Mouse (Mus musculus) neural tube, embryonic 11.5 days (tissue): ENCODE measurements around the gene Vrk3. TPM values are rescaled to one million over a fixed set of nuclear protein-coding genes. Genes with fewer than 3 reads are reported as not detected.
A peak's percentile ranks its signal among the peaks of the same experiment; 100 is the strongest.

Experiments used
- ATAC-seq: fragments of 200-750 bp; cut with Nextera tagmentation; 2 replicates; pipeline ENCODE4 v1.8.0; 2017; ENCODE audit warnings: moderate number of reproducible peaks, mild to moderate bottlenecking, moderate TSS enrichment, moderate library complexity; ENCODE audit not compliant: insufficient read depth, low FRiP score, low TSS enrichment
- DNase-seq: peaks from one replicate; pipeline ENCODE4 v3.0.0-alpha.2; 2015; ENCODE audit warnings: low spot score
- H3K27ac ChIP-seq: fragments of 300-500 bp; sonication (generic); 2 replicates; pipeline ENCODE4 v1.5.1; 2014; ENCODE audit warnings: low read depth, mild to moderate bottlenecking, low read length
- H3K27me3 ChIP-seq: fragments of 300-500 bp; sonication (generic); 2 replicates; pipeline ENCODE4 v1.6.1; 2014; ENCODE audit warnings: mild to moderate bottlenecking, low read length, mixed read lengths; ENCODE audit not compliant: control insufficient read depth, insufficient read depth
- H3K36me3 ChIP-seq: fragments of 300-500 bp; sonication (generic); 2 replicates; pipeline ENCODE4 v1.6.1; 2014; ENCODE audit warnings: mild to moderate bottlenecking, low read length, moderate library complexity, mixed read lengths; ENCODE audit not compliant: control insufficient read depth, insufficient read depth
- H3K4me1 ChIP-seq: fragments of 300-500 bp; sonication (generic); 2 replicates; pipeline ENCODE4 v1.6.1; 2014; ENCODE audit warnings: low read length, mixed read lengths; ENCODE audit not compliant: control insufficient read depth, insufficient read depth
- H3K4me2 ChIP-seq: fragments of 300-500 bp; sonication (generic); 2 replicates; pipeline ENCODE4 v1.6.1; 2014; ENCODE audit warnings: low read depth, mild to moderate bottlenecking, moderate library complexity
- H3K4me3 ChIP-seq: fragments of 300-500 bp; sonication (generic); 2 replicates; pipeline ENCODE4 v1.5.1; 2014; ENCODE audit warnings: low read depth, low read length
- H3K9ac ChIP-seq: fragments of 300-500 bp; sonication (generic); 2 replicates; pipeline ENCODE4 v1.6.1; 2014; ENCODE audit warnings: mild to moderate bottlenecking, low read length
- H3K9me3 ChIP-seq: fragments of 300-500 bp; sonication (generic); 2 replicates; pipeline ENCODE4 v1.6.1; 2016; ENCODE audit warnings: low read length; ENCODE audit not compliant: control insufficient read depth
- WGBS: fragments of 180-500 bp; shearing (Covaris S2); extraction: QIAGEN DNeasy Blood & Tissue Kit; methylation state at CpG from one replicate; pipeline ENCODE4 v1.1.7; 2014; 5-methylcytosine and 5-hydroxymethylcytosine counted together
- polyA plus RNA-seq: library from polyadenylated mRNA; unstranded; fragments of >200 nt; fragmentation: Nextera tagmentation; extraction: Ambion mirVana; gene quantifications from 2 replicates; pipeline ENCODE4 v1.2.1, GENCODE M21; 2014

Gene Vrk3
- polyA plus RNA-seq, 1 experiment from 2014 or later: 41.2 TPM

- ATAC-seq: no peak
- Histone ChIP-seq H3K9me3 (no peaks in the 10 kb centered on the region), H3K27me3 (no peaks in the 10 kb centered on the region), H3K9ac (no peak overlapping the region), H3K36me3 (0 out of 2 replicates have a peak, but pooled peaks cover 3% of the 10 kb centered on the region), H3K4me1 (peaks cover 20% of the 10 kb centered on the region), H3K4me2 (no peak overlapping the region), H3K27ac (no peak overlapping the region), H3K4me3 (no peak overlapping the region)
- WGBS: 88% methylated on average over 3 of the region's 3 CpGs
- no peak for DNase-seq
Measured at GRCm38 (mm10) chr7:44813985-44814384, 65.8 kb downstream of the Vrk3 start.

- Histone ChIP-seq H3K36me3 (0 out of 2 replicates have a peak, but pooled peaks cover 3% of the 10 kb centered on the region), H3K4me2 (no peak overlapping the region), H3K4me1 (peaks cover 22% of the 10 kb centered on the region), H3K4me3 (no peak overlapping the region), H3K27me3 (no peaks in the 10 kb centered on the region), H3K9ac (no peak overlapping the region), H3K9me3 (no peaks in the 10 kb centered on the region), H3K27ac (no peak overlapping the region)
- DNase-seq (no peak), ATAC-seq (no peak)
- whole genome bisulfite sequencing: 87% methylated on average over 4 of the region's 4 CpGs
Measured at GRCm38 (mm10) chr7:44814423-44814822, 66.2 kb downstream of the Vrk3 start.

- ATAC-seq (peak; percentile 6; the same call in 1 of the 2 replicates), DNase-seq (no peak)
- Histone ChIP-seq H3K27ac (peak overlapping the region; percentile 95; the same call in 1 of the 2 replicates), H3K4me2 (peak overlapping the region; percentile 61), H3K4me1 (peaks cover 22% of the 10 kb centered on the region), H3K9me3 (no peaks in the 10 kb centered on the region), H3K4me3 (peak overlapping the region; percentile 85), H3K9ac (peak overlapping the region; percentile 52), H3K36me3 (0 out of 2 replicates have a peak, but pooled peaks cover 3% of the 10 kb centered on the region), H3K27me3 (no peaks in the 10 kb centered on the region)
- WGBS: 27% methylated on average over 14 of the region's 14 CpGs
Measured at GRCm38 (mm10) chr7:44814952-44815553, 66.8 kb downstream of the Vrk3 start.

- Histone ChIP-seq H3K27ac (peak within 1 kb of the TSS; percentile 95), H3K4me2 (peak within 1 kb of the TSS; percentile 89), H3K4me3 (peak within 1 kb of the TSS; percentile 85), H3K27me3 (no peaks in the 10 kb centered on the region), H3K9ac (peak within 1 kb of the TSS; percentile 96), H3K4me1 (peaks cover 22% of the 10 kb centered on the region), H3K36me3 (0 out of 2 replicates have a peak, but pooled peaks cover 3% of the 10 kb centered on the region), H3K9me3 (no peaks in the 10 kb centered on the region)
- under 1% methylated on average over 45 of the region's 62 CpGs for WGBS
- DNase-seq: peak; percentile 100
- ATAC-seq: peak; percentile 93
Measured at GRCm38 (mm10) chr7:44815721-44816469, 67.7 kb downstream of the Vrk3 start, which contains the start of the genes Nup62 and Il4i1. TSS of gene Nup62 (plus strand) at chr7:44816088. TSS of gene Il4i1 (plus strand) at chr7:44816387.

GRCm38 (mm10) chr7:44816470-44817021 lies 68.3 kb downstream of the Vrk3 start, which contains the start of gene Atf5:
TSS of gene Atf5 (minus strand) at chr7:44816658.
- H3K4me1 ChIP-seq: peaks cover 22% of the 10 kb centered on the region
- ATAC-seq: peak; percentile 42
- H3K4me3 ChIP-seq: peak within 1 kb of the TSS; percentile 85
- H3K27ac ChIP-seq: peak within 1 kb of the TSS; percentile 95
- under 1% methylated on average over 48 of the region's 57 CpGs for WGBS
- H3K9ac ChIP-seq: peak within 1 kb of the TSS; percentile 96
- H3K9me3 ChIP-seq: no peaks in the 10 kb centered on the region
- 0 out of 2 replicates have a peak, but pooled peaks cover 3% of the 10 kb centered on the region for H3K36me3 ChIP-seq
- H3K27me3 ChIP-seq: no peaks in the 10 kb centered on the region
- peak; percentile 77 for DNase-seq
- H3K4me2 ChIP-seq: peak within 1 kb of the TSS; percentile 89

GRCm38 (mm10) chr7:44817441-44817840 lies 69.2 kb downstream of the Vrk3 start:
- Histone ChIP-seq H3K4me3 (peak overlapping the region; percentile 85), H3K4me2 (peak overlapping the region; percentile 89), H3K36me3 (no peaks in the 10 kb centered on the region), H3K9ac (peak overlapping the region; percentile 96), H3K27me3 (no peaks in the 10 kb centered on the region), H3K27ac (no peak overlapping the region), H3K4me1 (peaks cover 22% of the 10 kb centered on the region), H3K9me3 (no peaks in the 10 kb centered on the region)
- ATAC-seq: no peak
- 31% methylated on average over 3 of the region's 3 CpGs for WGBS
- DNase-seq: no peak

GRCm38 (mm10) chr7:44818164-44818563 lies 70.0 kb downstream of the Vrk3 start:
- WGBS: 59% methylated on average over 2 of the region's 2 CpGs
- Histone ChIP-seq H3K27ac (no peak overlapping the region), H3K4me1 (peaks cover 22% of the 10 kb centered on the region)

GRCm38 (mm10) chr7:44818751-44819235 lies 70.6 kb downstream of the Vrk3 start:
- H3K9ac ChIP-seq: peak overlapping the region; percentile 30; the same call in 1 of the 2 replicates
- 0 out of 2 replicates have a peak overlapping the region, but pooled peaks have one; percentile 4 for H3K4me3 ChIP-seq
- no peaks in the 10 kb centered on the region for H3K27me3 ChIP-seq
- peaks cover 23% of the 10 kb centered on the region for H3K4me1 ChIP-seq
- no peak for ATAC-seq
- no peak overlapping the region for H3K27ac ChIP-seq
- H3K4me2 ChIP-seq: peak overlapping the region; percentile 89
- DNase-seq: no peak
- no peaks in the 10 kb centered on the region for H3K36me3 ChIP-seq
- no peaks in the 10 kb centered on the region for H3K9me3 ChIP-seq
- 52% methylated on average over 6 of the region's 6 CpGs for WGBS

More at GRCm38 (mm10) chr7:44818164-44818563, 70.0 kb downstream of the Vrk3 start:
- H3K27me3 ChIP-seq: no peaks in the 10 kb centered on the region
- H3K36me3 ChIP-seq: no peaks in the 10 kb centered on the region
- H3K4me3 ChIP-seq: peak overlapping the region; percentile 85
- peak overlapping the region; percentile 89 for H3K4me2 ChIP-seq
- no peak overlapping the region for H3K9ac ChIP-seq
- H3K9me3 ChIP-seq: no peaks in the 10 kb centered on the region
- DNase-seq: no peak
- no peak for ATAC-seq
